Mouse (Mus musculus): ENCODE data around the gene Lin52.

GRCm38 (mm10) chr12:84548251-84548650 lies 97.0 kb downstream of the Lin52 start:
- TF ChIP-seq CTCF (IDR thresholded peaks at IDR 0.05; ENCODE audit: low read depth, low read length) (no peak), POLR2A (IDR thresholded peaks at IDR 0.05; ENCODE audit: insufficient read depth, low read length) (no peak)
